28 mouse cellular contexts compared by ENCODE assay signal in the genomic region with DNA sequence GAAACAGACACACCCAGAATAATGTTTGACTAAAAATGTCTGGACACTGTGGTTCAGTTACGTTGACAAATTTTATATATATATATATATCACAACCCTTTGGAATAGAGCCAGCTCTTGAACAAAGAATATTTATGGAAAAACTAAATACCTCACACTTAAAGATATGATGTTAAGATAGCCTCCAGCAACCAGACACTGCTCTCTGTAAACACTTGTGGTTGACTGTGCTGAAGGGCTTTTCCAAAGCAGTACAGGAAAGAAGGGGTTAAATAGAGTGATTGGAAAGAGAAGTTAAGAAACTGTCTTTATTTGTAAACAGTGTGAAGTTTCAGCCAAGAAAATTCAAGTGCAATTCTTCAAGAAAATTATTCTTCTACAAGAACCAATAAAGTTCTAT.
"Had no signal": no experiment of that assay in that cellular context is flagged by ENCODE, and none has a peak within 500 bp of the region (broad histone marks: within the 10 kb centered on the region; RNA-seq: fewer than 3 reads in every experiment).

No protein-coding gene starts in this region.

- DNase-seq: cerebellum, adult 2 months; cerebellum, adult 8-10 months; cerebellum, adult 9-10 months; cerebellum, adult 9-11 months; cerebellum, postnatal 10 days; cerebellum, postnatal 14 days; cerebellum, postnatal 25 days; cerebellum, postnatal 36 days; embryo, embryonic 11 days; forebrain, postnatal 0 days; gastrocnemius, adult 2 months; gastrocnemius, postnatal 10 days; gastrocnemius, postnatal 14 days; gastrocnemius, postnatal 25 days; gastrocnemius, postnatal 36 days; heart, adult 11 months; heart, adult 18-20 months had no signal

- H3K9me3 ChIP-seq: embryonic facial prominence, embryonic 10.5 days; embryonic facial prominence, embryonic 12.5 days; embryonic facial prominence, embryonic 13.5 days; embryonic facial prominence, embryonic 15.5 days; forebrain, embryonic 10.5 days; forebrain, embryonic 12.5 days; forebrain, embryonic 13.5 days; forebrain, embryonic 15.5 days had no signal

- H3K36me3 ChIP-seq: embryonic facial prominence, embryonic 10.5 days; embryonic facial prominence, embryonic 12.5 days; embryonic facial prominence, embryonic 13.5 days; embryonic facial prominence, embryonic 15.5 days; forebrain, embryonic 10.5 days; forebrain, embryonic 12.5 days; forebrain, embryonic 15.5 days had no signal

- ATAC-seq: forebrain, embryonic 13.5 days; forebrain, embryonic 14.5 days; forebrain, embryonic 15.5 days; forebrain, embryonic 16.5 days; forebrain, postnatal 0 days had no signal

- H3K4me3 ChIP-seq: embryonic facial prominence, embryonic 10.5 days; embryonic facial prominence, embryonic 12.5 days; embryonic facial prominence, embryonic 13.5 days; embryonic facial prominence, embryonic 15.5 days; erythroblast, embryonic 14.5 days; forebrain, embryonic 10.5 days; forebrain, embryonic 12.5 days; forebrain, embryonic 13.5 days; forebrain, embryonic 15.5 days; gastrocnemius, adult 2 months had no signal

- H3K4me2 ChIP-seq: embryonic facial prominence, embryonic 12.5 days; embryonic facial prominence, embryonic 13.5 days; embryonic facial prominence, embryonic 15.5 days; forebrain, embryonic 12.5 days; forebrain, embryonic 13.5 days; forebrain, embryonic 15.5 days had no signal

- H3K9ac ChIP-seq: embryonic facial prominence, embryonic 12.5 days; embryonic facial prominence, embryonic 13.5 days; embryonic facial prominence, embryonic 15.5 days; forebrain, embryonic 12.5 days; forebrain, embryonic 13.5 days; forebrain, embryonic 15.5 days; forebrain, postnatal 0 days had no signal

- H3K27ac ChIP-seq: embryonic facial prominence, embryonic 10.5 days; embryonic facial prominence, embryonic 12.5 days; embryonic facial prominence, embryonic 13.5 days; embryonic facial prominence, embryonic 15.5 days; forebrain, embryonic 10.5 days; forebrain, embryonic 12.5 days; forebrain, embryonic 13.5 days; forebrain, embryonic 15.5 days; gastrocnemius, adult 2 months had no signal

- H3K27me3 ChIP-seq: embryonic facial prominence, embryonic 12.5 days; embryonic facial prominence, embryonic 13.5 days; embryonic facial prominence, embryonic 15.5 days; forebrain, embryonic 13.5 days; forebrain, embryonic 15.5 days had no signal
